Mouse (Mus musculus) heart, embryonic 14.5 days (tissue): ENCODE results near the gene Golm1. TPM values are rescaled to one million over a fixed set of nuclear protein-coding genes. Genes with fewer than 3 reads are reported as not detected.
"Not testable (repeated sequence)": the region's sequence is repeated elsewhere in the genome, so short reads cannot be mapped to it uniquely, and the experiment has no call there.

Experiments used
- ATAC-seq: fragments of 200-750 bp; cut with Nextera tagmentation; 2 replicates; pipeline ENCODE4 v1.8.0; 2017; ENCODE audit warnings: low read depth, moderate TSS enrichment; ENCODE audit not compliant: insufficient number of reproducible peaks, insufficient read depth, low FRiP score
- H3K27ac ChIP-seq, 2 experiments: fragments of 200-500 bp in 1 of 2; fragments of 300-500 bp in 1 of 2; sonication (generic) in 1 of 2; replicated peaks in 1 of 2; 2 replicates each; pipeline ENCODE4 v1.5.1; 2012 to 2014; ENCODE audit warnings: low read depth in 2 of 2, low read length in 2 of 2, control low read depth in 1 of 2, mild to moderate bottlenecking in 1 of 2, mixed read lengths in 1 of 2; ENCODE audit not compliant: control insufficient read depth in 1 of 2, insufficient read depth in 1 of 2
- H3K27me3 ChIP-seq: fragments of 300-500 bp; sonication (generic); 2 replicates; pipeline ENCODE4 v1.6.1; 2014; ENCODE audit warnings: mild to moderate bottlenecking, low read length, control low read depth; ENCODE audit not compliant: control insufficient read depth, insufficient read depth
- H3K36me3 ChIP-seq: fragments of 300-500 bp; sonication (generic); 2 replicates; pipeline ENCODE4 v1.6.1; 2014; ENCODE audit warnings: mild to moderate bottlenecking, control low read depth, low read length, mixed read lengths; ENCODE audit not compliant: control insufficient read depth, insufficient read depth
- H3K4me1 ChIP-seq, 2 experiments: fragments of 200-500 bp in 1 of 2; fragments of 300-500 bp in 1 of 2; sonication (generic) in 1 of 2; 2 replicates each; pipeline ENCODE4 v1.6.1; 2012 to 2014; ENCODE audit warnings: low read length in 2 of 2, control low read depth in 1 of 2, mixed read lengths in 1 of 2; ENCODE audit not compliant: control insufficient read depth in 2 of 2, insufficient read depth in 2 of 2
- H3K4me2 ChIP-seq: fragments of 300-500 bp; sonication (generic); 2 replicates; pipeline ENCODE4 v1.6.1; 2014; ENCODE audit warnings: mild to moderate bottlenecking, low read length
- H3K4me3 ChIP-seq, 2 experiments: fragments of 200-500 bp in 1 of 2; fragments of 300-500 bp in 1 of 2; sonication (generic) in 1 of 2; 2 replicates each; pipeline ENCODE4 v1.5.1; 2012 to 2014; ENCODE audit warnings: low read length in 2 of 2, mild to moderate bottlenecking in 2 of 2, control low read depth in 1 of 2, low read depth in 1 of 2, moderate library complexity in 1 of 2; ENCODE audit not compliant: control insufficient read depth in 1 of 2, insufficient read depth in 1 of 2
- H3K9ac ChIP-seq: fragments of 300-500 bp; sonication (generic); 2 replicates; pipeline ENCODE4 v1.6.1; 2014; ENCODE audit warnings: mild to moderate bottlenecking, low read length
- H3K9me3 ChIP-seq: fragments of 300-500 bp; sonication (generic); 2 replicates; pipeline ENCODE4 v1.6.1; 2016; ENCODE audit warnings: low read length, control low read depth; ENCODE audit not compliant: control insufficient read depth
- WGBS: fragments of 180-500 bp; shearing (Covaris S2); extraction: QIAGEN DNeasy Blood & Tissue Kit; methylation state at CpG from one replicate; pipeline ENCODE4 v1.1.7; 2014; 5-methylcytosine and 5-hydroxymethylcytosine counted together
- polyA plus RNA-seq: library from polyadenylated mRNA; unstranded; fragments of >200 nt; fragmentation: Nextera tagmentation; extraction: Ambion mirVana; gene quantifications from 2 replicates; pipeline ENCODE4 v1.2.1, GENCODE M21; 2014

The Golm1 gene
- 46.6 and 49.2 TPM in 2 replicates for polyA plus RNA-seq

DNA sequence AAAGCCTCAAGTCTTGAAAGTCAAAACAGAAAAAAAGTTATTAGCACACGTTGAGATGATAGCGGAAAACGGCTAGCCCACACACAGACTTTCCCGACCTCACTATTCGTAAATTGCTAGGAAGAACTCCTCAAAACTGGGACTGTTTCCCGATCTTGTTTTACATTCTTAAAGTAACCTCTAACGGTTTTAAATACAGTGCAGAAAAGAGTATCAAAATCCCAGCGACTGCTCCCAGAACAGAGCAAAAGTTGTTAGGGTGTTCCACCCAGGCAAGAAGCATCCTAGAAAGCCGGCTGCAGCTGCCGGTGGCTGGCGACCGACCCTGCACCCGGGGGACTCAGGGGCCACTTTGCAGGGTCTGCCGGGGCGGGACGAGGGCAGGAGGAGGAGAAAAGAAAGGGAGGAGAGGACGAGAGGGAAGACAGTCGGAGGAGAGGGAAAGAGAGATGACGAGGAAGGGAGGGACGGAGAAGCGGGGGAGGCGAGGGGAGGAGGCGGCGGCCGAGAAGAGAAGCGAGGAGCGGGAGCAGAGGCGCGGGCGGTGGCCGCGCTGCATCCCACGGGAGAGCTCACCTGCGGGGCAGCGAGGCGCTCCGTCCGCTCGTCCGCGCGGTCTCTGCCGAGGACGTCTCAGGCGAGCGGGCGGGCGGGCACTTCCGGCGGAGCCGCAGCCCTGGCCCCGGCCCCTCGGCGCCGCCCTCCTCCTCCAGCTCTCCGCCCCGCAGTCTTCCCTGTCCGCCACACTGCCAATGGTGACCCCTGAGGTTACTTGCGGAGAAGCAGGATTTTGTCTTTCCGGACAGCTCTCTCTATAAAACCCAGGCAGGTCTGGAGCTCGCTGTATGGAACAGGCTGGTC is at the start of gene Golm1:
TSS of gene Golm1 (minus strand) at position 661 of the 861 bp plus-strand sequence.
- H3K36me3 ChIP-seq = no peaks in the 10 kb centered on the region
- peak within 1 kb of the TSS; percentile 86 for H3K4me2 ChIP-seq
- WGBS = under 1% methylated on average over 40 of the region's 61 CpGs
- peaks cover 2 to 7% of the 10 kb centered on the region in 2 experiments; a peak in 2 of 4 replicates for H3K4me1 ChIP-seq
- peak within 1 kb of the TSS; percentile 18 to 53; a peak in 2 of 4 replicates for H3K27ac ChIP-seq
- H3K9ac ChIP-seq = peak within 1 kb of the TSS; percentile 81
- H3K27me3 ChIP-seq = no peaks in the 10 kb centered on the region
- H3K9me3 ChIP-seq = no peaks in the 10 kb centered on the region
- peak; percentile 74 for ATAC-seq
- peak within 1 kb of the TSS; percentile 54 to 72 for H3K4me3 ChIP-seq

DNA sequence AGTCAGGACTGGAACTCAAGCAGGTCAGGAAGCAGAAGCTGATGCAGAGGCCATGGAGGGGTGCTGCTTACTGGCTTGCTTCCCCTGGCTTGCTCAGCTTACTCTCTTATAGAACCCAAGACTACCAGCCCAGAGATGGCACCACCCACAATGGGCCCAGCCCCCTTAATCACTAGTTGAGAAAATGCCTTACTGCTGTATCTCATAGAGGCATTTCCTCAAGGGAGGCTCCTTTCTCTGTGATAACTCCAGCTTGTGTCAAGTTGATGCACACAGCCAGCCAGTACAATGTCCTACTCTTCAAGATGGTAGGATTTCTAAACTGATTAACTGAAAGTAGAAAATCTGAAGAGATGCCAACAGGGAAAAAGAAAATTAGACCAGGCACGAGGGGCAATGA is 46.5 kb upstream of the Golm1 start:
- not testable (repeated sequence) for H3K4me3 ChIP-seq, H3K9ac ChIP-seq, H3K27ac ChIP-seq, ATAC-seq, H3K36me3 ChIP-seq, H3K4me2 ChIP-seq, H3K9me3 ChIP-seq, H3K27me3 ChIP-seq, H3K4me1 ChIP-seq
- 71% methylated on average over 1 of the region's 1 CpGs for WGBS

GRCm38 (mm10) chr13:59719475-59719874 is 43.9 kb upstream of the Golm1 start:
- Histone ChIP-seq H3K27ac (no peak overlapping the region; a peak in 1 of 4 replicates), H3K9me3 (no peaks in the 10 kb centered on the region), H3K4me3 (no peak overlapping the region), H3K36me3 (no peaks in the 10 kb centered on the region), H3K4me1 (no peaks in the 10 kb centered on the region), H3K27me3 (no peaks in the 10 kb centered on the region), H3K9ac (no peak overlapping the region), H3K4me2 (no peak overlapping the region)
- ATAC-seq = no peak
- 71% methylated on average over 1 of the region's 1 CpGs for WGBS

DNA sequence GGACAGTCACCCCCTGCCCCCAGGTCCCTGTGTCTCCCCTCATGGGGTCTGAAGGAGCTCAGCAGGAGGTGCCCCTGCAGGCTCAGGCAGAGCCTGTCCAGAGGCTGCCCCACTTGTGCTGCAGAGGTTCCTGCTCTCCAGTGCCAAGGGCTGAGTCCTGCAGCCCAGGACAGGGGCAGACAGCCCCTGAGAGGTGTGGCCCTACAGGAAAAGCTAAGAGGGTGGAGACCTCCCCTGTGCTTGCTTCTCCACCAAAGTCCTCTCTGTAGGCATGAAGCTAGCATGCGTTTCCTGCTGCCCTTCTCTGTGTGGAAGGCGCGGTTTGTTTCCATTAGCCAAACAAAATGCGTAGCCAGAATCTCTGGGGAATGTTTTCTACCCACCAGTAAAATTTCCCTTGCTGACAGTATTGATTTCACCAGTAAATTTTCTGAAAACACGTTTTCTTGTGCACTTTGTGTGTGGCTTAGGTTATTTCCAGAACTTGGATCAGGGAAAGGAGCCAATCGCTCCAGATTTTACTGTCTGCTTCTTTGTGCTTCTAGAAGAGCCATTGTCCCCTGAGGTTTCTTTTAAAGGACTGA is 43.3 kb upstream of the Golm1 start:
- not testable (repeated sequence) for H3K9ac ChIP-seq, H3K27ac ChIP-seq, H3K27me3 ChIP-seq, H3K36me3 ChIP-seq, H3K4me2 ChIP-seq, H3K4me1 ChIP-seq, H3K9me3 ChIP-seq, H3K4me3 ChIP-seq
- 0 out of 2 replicates have a peak, but pooled peaks have one; percentile 46 for ATAC-seq
- WGBS = 31% methylated on average over 6 of the region's 6 CpGs

- WGBS = 31% methylated on average over 3 of the region's 3 CpGs
- Histone ChIP-seq H3K9me3 (no peaks in the 10 kb centered on the region), H3K4me2 (no peak overlapping the region), H3K4me1 (no peaks in the 10 kb centered on the region; a peak in 1 of 4 replicates), H3K4me3 (no peak overlapping the region), H3K27ac (no peak overlapping the region), H3K27me3 (no peaks in the 10 kb centered on the region), H3K9ac (no peak overlapping the region), H3K36me3 (no peaks in the 10 kb centered on the region)
- ATAC-seq = no peak
These were observed 38.1 kb upstream of the Golm1 start for GRCm38 (mm10) chr13:59713710-59714109.

GRCm38 (mm10) chr13:59711984-59712383 is 36.4 kb upstream of the Golm1 start, which contains the start of gene Spata31d1b:
TSS of gene Spata31d1b (plus strand) at chr13:59712284.
- not testable (repeated sequence) for H3K36me3 ChIP-seq, H3K27me3 ChIP-seq, H3K9ac ChIP-seq, H3K9me3 ChIP-seq, H3K27ac ChIP-seq, H3K4me1 ChIP-seq, ATAC-seq, H3K4me3 ChIP-seq, H3K4me2 ChIP-seq
- 64% methylated on average over 3 of the region's 3 CpGs for WGBS

DNA sequence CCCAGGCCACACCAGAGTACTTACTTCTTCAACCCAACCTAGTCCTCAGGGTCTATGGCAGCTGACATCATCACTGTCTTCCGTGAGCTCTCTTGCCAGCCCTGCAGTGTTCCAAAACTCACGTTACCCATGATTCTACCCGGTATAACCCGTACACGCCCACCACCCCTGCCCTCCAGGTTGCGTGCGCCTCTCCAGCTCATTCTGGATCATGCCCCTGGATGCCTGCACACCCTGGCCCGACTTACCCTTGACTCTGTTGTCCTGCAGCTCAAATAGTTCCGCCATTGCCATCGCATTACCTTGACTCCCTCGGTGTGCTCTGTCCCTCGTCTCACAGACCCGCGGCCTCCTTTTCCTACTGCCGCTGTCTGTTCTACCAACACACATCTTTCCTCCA is 34.6 kb upstream of the Golm1 start, which contains the start of gene Spata31d1a:
TSS of gene Spata31d1a (minus strand) at position 101 of the 400 bp plus-strand sequence.
- H3K9ac ChIP-seq = no peak within 1 kb of the TSS
- ATAC-seq = no peak
- WGBS = 87% methylated on average over 15 of the region's 15 CpGs

More for the DNA sequence above, 34.6 kb upstream of the Golm1 start, which contains the start of gene Spata31d1a:
- H3K9me3 ChIP-seq = no peaks in the 10 kb centered on the region
- H3K4me2 ChIP-seq = no peak within 1 kb of the TSS
- H3K4me3 ChIP-seq = no peak within 1 kb of the TSS
- no peaks in the 10 kb centered on the region for H3K27me3 ChIP-seq
- no peaks in the 10 kb centered on the region for H3K36me3 ChIP-seq
- H3K4me1 ChIP-seq = no peaks in the 10 kb centered on the region; a peak in 1 of 4 replicates
- H3K27ac ChIP-seq = no peak within 1 kb of the TSS
